Mouse (Mus musculus) midbrain, postnatal 0 days (tissue): Measurements from ENCODE around the gene Gm13084. TPM values are rescaled to one million over a fixed set of nuclear protein-coding genes. Genes with fewer than 3 reads are reported as not detected.
"Not testable (repeated sequence)": the region's sequence is repeated elsewhere in the genome, so short reads cannot be mapped to it uniquely, and the experiment has no call there.

Experiments used
- ATAC-seq: fragments of 200-750 bp; cut with Nextera tagmentation; 2 replicates; pipeline ENCODE4 v1.8.0; 2017; ENCODE audit warnings: moderate number of reproducible peaks, mild to moderate bottlenecking, moderate TSS enrichment, moderate library complexity; ENCODE audit not compliant: low FRiP score
- DNase-seq: peaks from one replicate; pipeline ENCODE4 v3.0.0-alpha.2; 2015; ENCODE audit warnings: low spot score
- H3K27ac ChIP-seq: fragments of 300-500 bp; sonication (generic); 2 replicates; pipeline ENCODE4 v1.5.1; 2014; ENCODE audit warnings: low read depth, mild to moderate bottlenecking, low read length, mixed read lengths
- H3K27me3 ChIP-seq: fragments of 300-500 bp; sonication (generic); 2 replicates; pipeline ENCODE4 v1.6.1; 2014; ENCODE audit warnings: low read length, control low read depth, mixed read lengths; ENCODE audit not compliant: insufficient read depth
- H3K36me3 ChIP-seq: fragments of 300-500 bp; sonication (generic); 2 replicates; pipeline ENCODE4 v1.6.1; 2014; ENCODE audit warnings: low read length, control low read depth, mixed read lengths; ENCODE audit not compliant: insufficient read depth
- H3K4me1 ChIP-seq: fragments of 300-500 bp; sonication (generic); 2 replicates; pipeline ENCODE4 v1.6.1; 2014; ENCODE audit warnings: mild to moderate bottlenecking, control low read depth, antibody characterized with exemption, low read length, mixed read lengths; ENCODE audit not compliant: insufficient read depth
- H3K4me2 ChIP-seq: fragments of 300-500 bp; sonication (generic); 2 replicates; pipeline ENCODE4 v1.6.1; 2014; ENCODE audit warnings: low read depth, mild to moderate bottlenecking, low read length, mixed read lengths; ENCODE audit not compliant: poor library complexity, severe bottlenecking
- H3K4me3 ChIP-seq: fragments of 300-500 bp; sonication (generic); 2 replicates; pipeline ENCODE4 v1.5.1; 2014; ENCODE audit warnings: low read depth, mild to moderate bottlenecking, low read length, moderate library complexity
- H3K9ac ChIP-seq: fragments of 300-500 bp; sonication (generic); replicated peaks from 2 replicates; pipeline ENCODE4 v1.6.1; 2014; ENCODE audit warnings: mild to moderate bottlenecking, low read length, moderate library complexity, mixed read lengths; ENCODE audit not compliant: poor library complexity, severe bottlenecking
- H3K9me3 ChIP-seq: fragments of 300-500 bp; sonication (generic); 2 replicates; pipeline ENCODE4 v1.6.1; 2016; ENCODE audit warnings: low read length, control low read depth
- CTCF ChIP-seq: IDR thresholded peaks from 2 replicates; pipeline ENCODE4 v1.5.1; 2016; ENCODE audit warnings: antibody characterized with exemption, mild to moderate bottlenecking
- WGBS: fragments of 180-500 bp; shearing (Covaris S2); extraction: QIAGEN DNeasy Blood & Tissue Kit; methylation state at CpG from one replicate; pipeline ENCODE4 v1.1.7; 2014; 5-methylcytosine and 5-hydroxymethylcytosine counted together
- polyA plus RNA-seq: library from polyadenylated mRNA; unstranded; fragments of >200 nt; fragmentation: Nextera tagmentation; extraction: Ambion mirVana; gene quantifications from 2 replicates; pipeline ENCODE4 v1.2.1, GENCODE M21; 2015
- total RNA-seq: library from RNA; depleted of rRNA; stranded (reverse); fragments of >200 nt; gene quantifications from 2 replicates; pipeline ENCODE4 v1.2.3, GENCODE M21; 2014; rRNA removed

The Gm13084 gene
- total RNA-seq (not detected in 2 replicates), polyA plus RNA-seq (not detected in 2 replicates)

DNA sequence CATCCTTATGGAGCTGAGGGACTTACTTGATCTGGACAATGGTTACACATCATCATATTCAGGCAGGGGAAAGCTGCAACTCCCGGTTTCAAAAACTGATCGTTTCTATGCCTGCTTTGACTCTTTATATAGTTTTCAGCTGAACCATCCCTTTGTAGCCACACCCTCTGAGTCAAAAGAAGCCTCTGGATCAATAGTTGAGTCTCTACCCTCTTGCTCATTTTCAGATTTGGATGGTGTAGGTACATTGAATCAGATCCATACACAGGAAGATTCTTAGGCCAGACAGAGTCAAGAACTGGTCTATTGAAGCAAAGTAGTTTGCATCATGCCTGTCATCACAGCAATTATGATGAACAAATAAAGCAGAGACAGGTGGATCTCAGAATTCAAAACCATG, at the start of gene Gm13084:
Gene Gm13084 (minus strand): TSS at position 101 of the 400 bp plus-strand sequence.
- no peaks in the 10 kb centered on the region for H3K4me1 ChIP-seq
- 76% methylated on average over 2 of the region's 2 CpGs for WGBS
- no peak within 1 kb of the TSS for H3K27ac ChIP-seq
- ATAC-seq (no peak), DNase-seq (no peak)
- H3K4me2 ChIP-seq, result no peak within 1 kb of the TSS
- H3K27me3 ChIP-seq, result no peaks in the 10 kb centered on the region
- H3K4me3 ChIP-seq, result no peak within 1 kb of the TSS
- no peak for TF ChIP-seq CTCF
- H3K9me3 ChIP-seq, result peaks cover 18% of the 10 kb centered on the region; the same call in 1 of the 2 replicates
- H3K9ac ChIP-seq, result no peak within 1 kb of the TSS
- H3K36me3 ChIP-seq, result no peaks in the 10 kb centered on the region

DNA sequence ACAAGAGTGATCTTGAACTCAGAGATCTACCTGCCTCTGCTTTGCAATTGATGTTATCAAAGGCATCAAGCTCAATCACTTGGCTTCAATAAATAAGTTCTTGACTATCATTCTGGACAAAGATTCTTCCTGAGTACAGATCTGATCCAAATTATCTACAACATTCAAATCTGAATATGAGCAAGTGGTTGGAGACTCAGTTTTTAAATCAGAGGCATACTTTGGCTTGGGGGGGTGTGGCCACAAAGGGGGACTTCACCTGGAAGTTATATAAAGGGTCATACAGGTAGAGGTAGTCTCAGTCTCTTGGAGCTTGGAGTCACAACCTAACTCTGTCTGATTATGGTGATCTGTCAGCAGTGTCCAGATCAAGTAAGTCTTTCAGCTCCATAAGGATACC, 30.3 kb upstream of the Gm13084 start, which contains the start of gene Gm13103:
Gene Gm13103 (plus strand): TSS at position 301 of the 400 bp plus-strand sequence.
- not testable (repeated sequence) for H3K4me2 ChIP-seq, H3K4me1 ChIP-seq, ATAC-seq, H3K36me3 ChIP-seq, H3K4me3 ChIP-seq, H3K9ac ChIP-seq, H3K27ac ChIP-seq, H3K9me3 ChIP-seq, DNase-seq, H3K27me3 ChIP-seq

DNA sequence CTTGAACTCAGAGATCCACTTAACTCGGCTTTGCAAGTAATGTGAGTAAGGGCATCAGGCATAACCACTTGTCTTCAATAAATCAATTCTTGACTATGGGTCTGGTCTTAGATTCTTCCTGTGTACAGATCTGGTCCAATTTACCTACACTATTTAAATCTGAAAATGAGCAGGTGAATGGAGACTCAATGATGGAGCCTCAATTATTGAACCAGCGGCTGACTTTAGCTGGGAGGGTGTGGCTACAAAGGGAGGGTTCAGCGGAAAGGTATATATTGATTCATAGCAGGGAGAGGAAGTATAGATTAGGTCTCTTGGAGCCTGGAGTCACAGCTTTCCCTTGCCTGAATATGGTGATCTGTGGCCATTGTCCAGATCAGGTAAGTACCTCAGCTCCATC, 26.8 kb downstream of the Gm13084 start, which contains the start of gene Gm13023:
Gene Gm13023 (plus strand): TSS at position 301 of the 400 bp plus-strand sequence.
- not testable (repeated sequence) for H3K4me2 ChIP-seq, H3K4me3 ChIP-seq, H3K27me3 ChIP-seq, DNase-seq, H3K36me3 ChIP-seq, H3K27ac ChIP-seq, H3K4me1 ChIP-seq, H3K9ac ChIP-seq, ATAC-seq
- 92% methylated on average over 3 of the region's 3 CpGs for WGBS
- H3K9me3 ChIP-seq, result peaks cover 10% of the 10 kb centered on the region; the same call in 1 of the 2 replicates

Other genes starting within 250 kb of the Gm13084 start
- gene Gm13083, start 201.1 kb downstream of the Gm13084 start, total RNA-seq, result not detected in 2 replicates
- not detected in 2 replicates for gene Gm13083, start 201.1 kb downstream of the Gm13084 start, polyA plus RNA-seq
- not detected in 2 replicates for gene Gm13088, start 158.8 kb downstream of the Gm13084 start, total RNA-seq
- gene Gm13088, start 158.8 kb downstream of the Gm13084 start, polyA plus RNA-seq, result not detected in 2 replicates
- not detected in 2 replicates for gene Gm13089, start 113.4 kb downstream of the Gm13084 start, total RNA-seq
- not detected in 2 replicates for gene Gm13089, start 113.4 kb downstream of the Gm13084 start, polyA plus RNA-seq
- not detected in 2 replicates for gene Gm13078, start 96.6 kb downstream of the Gm13084 start, total RNA-seq
- not detected in 2 replicates for gene Gm13078, start 96.6 kb downstream of the Gm13084 start, polyA plus RNA-seq
- gene Gm13023, start 26.7 kb downstream of the Gm13084 start, total RNA-seq, result not detected in 2 replicates
- gene Gm13023, start 26.7 kb downstream of the Gm13084 start, polyA plus RNA-seq, result not detected in 2 replicates
- not detected in 2 replicates for gene Gm13103, start 30.4 kb upstream of the Gm13084 start, total RNA-seq
- gene Gm13103, start 30.4 kb upstream of the Gm13084 start, polyA plus RNA-seq, result not detected in 2 replicates
- gene Pramef6, start 84.3 kb upstream of the Gm13084 start, total RNA-seq, result not detected in 2 replicates
- not detected in 2 replicates for gene Pramef6, start 84.3 kb upstream of the Gm13084 start, polyA plus RNA-seq
- gene Pramef25, start 134.9 kb upstream of the Gm13084 start, total RNA-seq, result not detected in 2 replicates
- gene Pramef25, start 134.9 kb upstream of the Gm13084 start, polyA plus RNA-seq, result not detected in 2 replicates
- gene Gm13101, start 150.9 kb upstream of the Gm13084 start, total RNA-seq, result not detected in 2 replicates
- not detected in 2 replicates for gene Gm13101, start 150.9 kb upstream of the Gm13084 start, polyA plus RNA-seq
- not detected in 2 replicates for gene Pramef17, start 178.3 kb upstream of the Gm13084 start, total RNA-seq
- not detected in 2 replicates for gene Pramef17, start 178.3 kb upstream of the Gm13084 start, polyA plus RNA-seq
- gene Pramel4, start 243.0 kb upstream of the Gm13084 start, total RNA-seq, result not detected in 2 replicates
- not detected in 2 replicates for gene Pramel4, start 243.0 kb upstream of the Gm13084 start, polyA plus RNA-seq